Mouse (Mus musculus) gastrocnemius, adult 8-10 months (tissue): Measurements from ENCODE around the gene 2210016L21Rik. TPM values are rescaled to one million over a fixed set of nuclear protein-coding genes. Genes with fewer than 3 reads are reported as not detected.
A peak's percentile ranks its signal among the peaks of the same experiment; 100 is the strongest.
"Not testable (repeated sequence)": the region's sequence is repeated elsewhere in the genome, so short reads cannot be mapped to it uniquely, and the experiment has no call there.

Source experiments
- DNase-seq, 2 experiments: peaks; one replicate each; pipeline ENCODE4 v3.0.0; 2022; ENCODE audit warnings: low spot score in 2 of 2
- total RNA-seq, 4 experiments: library from RNA; stranded (reverse); gene quantifications; 2 replicates each; pipeline ENCODE4 v1.2.4; 2022

The 2210016L21Rik gene
- 10 to 100 TPM; 16.9 to 29.0 (median 26.0) TPM for total RNA-seq

DNA sequence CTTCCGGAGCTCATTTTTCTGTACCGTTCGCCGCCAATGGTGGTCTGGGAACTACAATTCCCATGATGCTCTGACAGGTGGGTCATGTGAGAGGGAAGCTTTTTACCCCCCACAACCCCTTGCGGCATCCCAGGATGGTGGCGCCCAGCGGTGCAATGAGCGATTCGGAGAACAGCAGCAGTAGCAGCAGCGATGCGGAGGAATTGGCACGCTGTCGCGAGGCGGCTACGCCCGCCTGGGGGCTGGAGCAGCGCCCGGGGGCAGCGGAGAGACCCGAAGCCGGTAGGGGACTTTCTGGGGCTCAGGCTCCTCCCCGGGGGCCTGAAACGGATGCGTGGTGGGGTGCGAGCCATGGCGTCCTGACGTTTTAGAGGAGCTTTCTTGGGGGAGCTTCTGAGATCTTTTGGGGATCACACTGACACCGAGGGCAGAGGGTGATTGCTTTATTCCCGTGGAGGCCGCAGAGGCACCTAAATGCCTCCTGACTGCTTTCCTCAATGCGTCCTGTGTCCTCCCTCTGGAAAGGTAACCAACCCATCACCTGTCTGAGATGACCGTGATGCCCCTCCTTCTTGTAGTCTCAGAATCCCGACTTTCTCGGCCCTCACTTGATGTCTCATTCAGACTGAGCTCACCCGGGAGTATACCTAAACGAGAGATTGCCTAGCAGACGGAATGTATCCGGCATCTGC, at the start of gene 2210016L21Rik:
TSS of gene 2210016L21Rik (plus strand) at position 85 of the 692 bp plus-strand sequence.
- peak; percentile 57 to 71 for DNase-seq

DNA sequence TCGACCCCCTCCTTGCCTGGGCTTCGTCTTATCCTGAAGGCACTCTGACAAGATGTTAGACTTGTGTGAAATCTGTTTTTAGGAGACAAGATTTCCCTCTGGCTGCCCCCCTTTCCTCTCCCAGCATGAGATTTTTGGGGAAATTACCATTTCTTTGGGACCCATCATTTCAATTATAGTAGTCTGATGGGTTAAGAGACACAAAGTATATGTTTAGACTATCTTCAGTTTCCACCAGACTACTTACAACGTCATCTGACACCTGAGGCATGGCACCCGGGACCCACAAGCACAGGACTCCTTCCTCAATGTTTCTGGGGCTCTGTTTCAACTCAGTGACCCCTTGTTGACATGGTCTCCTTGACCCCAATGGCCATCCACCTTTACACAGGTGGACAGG, 46.4 kb upstream of the 2210016L21Rik start:
- no peak for DNase-seq

- no peak for DNase-seq
Observed at GRCm38 (mm10) chr5:114896688-114897373, 45.1 kb upstream of the 2210016L21Rik start, which contains the start of gene Oasl2. TSS of gene Oasl2 (plus strand) at chr5:114896936.

GRCm38 (mm10) chr5:114897374-114897793, 44.6 kb upstream of the 2210016L21Rik start:
- peak in 1 of 2 experiments; percentile 5 for DNase-seq

DNA sequence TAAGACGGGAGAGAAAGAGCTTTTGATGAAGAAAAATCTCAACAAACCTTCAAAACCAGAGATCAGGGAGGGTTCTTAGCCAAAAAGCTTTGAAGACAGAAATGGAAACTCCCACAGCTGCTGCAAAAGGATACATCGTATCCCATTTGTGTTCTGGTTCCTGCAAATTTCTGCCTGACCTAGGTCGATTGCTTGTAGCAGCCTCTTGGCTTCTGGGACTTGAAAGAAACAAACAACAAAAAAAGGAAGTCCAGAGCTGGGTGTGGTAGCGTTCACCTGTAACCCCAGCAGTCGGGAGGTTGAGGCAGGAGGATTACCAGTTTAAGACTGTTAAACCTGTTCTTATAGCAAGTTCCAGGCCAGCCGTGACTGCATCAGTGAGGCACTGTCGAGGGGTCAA, 43.1 kb upstream of the 2210016L21Rik start:
- no peak for DNase-seq

GRCm38 (mm10) chr5:114902413-114902812, 39.5 kb upstream of the 2210016L21Rik start:
- no peak for DNase-seq

DNA sequence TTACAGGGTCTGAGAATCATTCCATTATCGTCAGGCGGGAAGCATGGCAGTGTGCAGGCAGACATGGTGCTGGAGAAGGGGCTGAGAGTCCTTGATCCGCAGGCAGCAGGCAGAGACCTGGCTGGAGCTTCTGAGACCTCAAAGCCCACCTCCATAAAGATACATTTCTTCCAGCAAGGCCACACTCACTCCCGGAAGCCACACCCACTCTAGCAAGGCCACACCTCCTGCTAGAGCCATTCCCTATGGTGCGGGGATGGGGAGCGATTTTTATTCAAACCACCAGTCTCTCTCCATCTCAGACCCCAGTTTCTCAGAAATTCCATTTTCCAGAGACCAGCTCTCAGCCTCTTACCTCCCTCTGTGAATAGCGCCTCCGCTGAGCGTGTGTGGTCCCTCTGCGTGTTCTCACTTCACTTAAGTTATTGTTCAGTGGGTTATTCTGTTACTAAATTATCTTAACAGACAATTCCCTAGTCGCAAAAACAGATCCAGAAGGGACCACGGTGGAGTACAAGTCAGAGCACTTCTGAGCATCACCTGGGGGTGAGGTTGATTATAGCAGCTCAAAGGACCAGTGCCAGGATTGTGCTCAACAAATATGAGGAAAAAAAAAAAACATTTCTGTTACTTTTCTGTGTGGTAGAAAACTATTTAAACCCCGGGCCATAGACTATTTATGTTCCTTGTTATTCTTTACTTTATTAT, 33.2 kb upstream of the 2210016L21Rik start:
- DNase-seq: no peak

GRCm38 (mm10) chr5:114913686-114914085, 28.3 kb upstream of the 2210016L21Rik start:
- DNase-seq: no peak

- DNase-seq: no peak
Observed at GRCm38 (mm10) chr5:114914855-114915254, 27.1 kb upstream of the 2210016L21Rik start.

DNA sequence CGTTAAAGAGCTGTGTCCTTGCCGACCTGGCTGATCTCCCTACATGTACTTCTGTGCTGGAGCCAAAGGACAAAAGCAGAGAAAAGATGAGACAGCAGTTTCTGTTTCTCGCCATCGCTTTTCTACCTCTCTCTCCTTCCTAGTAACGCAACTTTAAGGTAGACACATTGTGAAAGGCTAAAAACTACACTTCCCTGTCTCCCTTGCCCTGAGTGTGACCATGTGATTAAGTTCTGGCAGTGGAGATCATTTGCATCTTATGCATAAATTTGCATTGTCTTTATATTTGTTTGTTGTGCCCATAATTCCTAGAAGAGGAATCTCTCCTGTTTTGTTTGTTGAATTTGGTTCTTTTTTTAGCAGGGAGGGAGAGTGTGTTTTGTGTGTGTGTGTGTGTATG, 26.1 kb upstream of the 2210016L21Rik start:
- DNase-seq: no peak

DNA sequence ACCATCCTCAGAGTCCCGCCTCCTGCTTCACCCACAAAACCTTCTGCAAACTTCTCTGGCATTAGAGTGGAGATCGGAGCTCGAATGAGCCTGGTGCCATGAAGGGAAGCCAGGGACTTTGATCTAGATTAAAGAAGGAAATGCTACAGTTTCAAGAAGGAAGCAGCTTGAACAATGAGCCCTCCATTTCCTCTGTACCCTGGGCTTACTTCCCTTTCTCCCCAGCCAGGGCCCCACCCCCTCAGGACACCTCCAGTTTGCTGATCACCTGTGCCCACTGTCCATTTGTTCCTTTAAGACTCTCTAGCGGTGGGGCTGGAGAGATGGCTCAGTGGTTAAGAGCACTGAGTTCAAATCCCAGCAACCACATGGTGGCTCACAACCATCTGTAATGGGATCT, 25.2 kb upstream of the 2210016L21Rik start:
- DNase-seq: no peak

DNA sequence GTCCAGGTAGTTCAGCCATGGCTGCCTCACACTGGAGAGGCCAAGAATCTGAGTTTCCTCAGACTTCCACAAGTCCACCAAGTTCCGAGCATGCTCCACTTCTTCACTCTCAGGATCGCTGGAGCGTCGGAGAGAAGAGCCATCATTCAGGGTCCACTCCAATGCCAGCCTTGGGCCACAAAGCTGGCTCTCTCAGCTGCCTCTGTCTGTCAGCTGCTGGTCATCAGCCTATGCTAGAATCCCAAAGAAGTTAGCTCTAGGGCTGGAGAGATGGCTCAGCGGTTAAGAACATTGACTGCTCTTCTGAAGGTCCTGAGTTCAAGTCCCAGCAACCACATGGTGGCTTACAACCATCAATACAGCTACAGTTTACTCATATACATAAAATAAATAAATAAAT, 24.6 kb upstream of the 2210016L21Rik start:
- DNase-seq: not testable (repeated sequence)

DNA sequence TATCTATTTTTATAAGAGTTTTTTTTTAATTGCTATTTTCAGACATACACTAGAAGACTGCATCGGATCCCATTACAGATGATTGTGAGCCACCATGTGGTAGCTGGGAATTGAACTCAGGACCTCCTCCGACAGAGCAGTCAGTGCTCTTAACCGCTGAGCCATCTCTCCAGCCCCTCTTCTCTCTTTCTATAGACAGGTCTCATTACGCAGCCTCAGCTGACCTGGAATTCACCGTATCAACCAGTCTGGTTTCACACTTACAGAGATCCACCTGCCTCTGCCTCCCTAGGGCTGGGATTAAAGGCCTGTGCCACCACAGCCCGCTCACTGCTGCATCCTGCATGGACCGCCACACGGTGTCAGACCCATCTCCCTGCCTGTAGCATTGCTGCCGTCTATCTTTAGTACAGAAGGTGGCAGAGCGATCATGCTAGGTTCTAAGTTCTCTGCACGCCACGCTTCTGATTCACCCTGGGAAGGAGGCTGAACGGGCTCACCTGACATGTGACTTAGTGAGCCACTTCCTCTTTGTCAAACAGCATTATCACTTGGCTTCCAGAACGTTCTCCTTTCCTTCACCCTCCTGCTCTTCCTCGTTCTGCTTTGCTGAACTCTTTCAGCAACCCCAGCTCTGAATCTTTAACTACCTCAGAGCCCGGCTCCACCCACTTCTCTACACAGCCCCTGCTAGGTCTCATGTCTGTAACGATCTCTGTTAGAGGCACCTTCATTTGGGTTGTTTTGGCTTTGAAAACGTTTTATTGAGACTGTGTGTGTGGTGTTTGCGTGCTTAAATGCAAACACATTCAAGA, 20.2 kb upstream of the 2210016L21Rik start:
- DNase-seq: no peak

DNA sequence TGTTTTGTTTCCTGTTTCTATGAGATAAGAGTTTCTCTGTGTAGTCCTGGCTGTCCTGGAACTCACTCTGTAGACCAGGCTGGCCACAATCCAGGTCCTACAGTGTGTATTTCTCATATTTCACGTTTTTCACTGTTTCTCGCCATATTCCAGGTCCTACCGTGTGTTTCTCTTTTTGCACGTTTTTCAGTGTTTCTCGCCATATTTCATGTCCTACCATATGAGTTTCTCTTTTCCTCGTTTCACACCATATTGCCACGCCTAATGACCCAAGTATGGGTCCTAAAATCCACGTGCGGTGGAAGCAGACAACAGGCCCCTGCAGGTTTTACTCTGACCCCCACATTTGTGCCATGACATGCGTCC, 19.6 kb upstream of the 2210016L21Rik start:
- no peak for DNase-seq

DNA sequence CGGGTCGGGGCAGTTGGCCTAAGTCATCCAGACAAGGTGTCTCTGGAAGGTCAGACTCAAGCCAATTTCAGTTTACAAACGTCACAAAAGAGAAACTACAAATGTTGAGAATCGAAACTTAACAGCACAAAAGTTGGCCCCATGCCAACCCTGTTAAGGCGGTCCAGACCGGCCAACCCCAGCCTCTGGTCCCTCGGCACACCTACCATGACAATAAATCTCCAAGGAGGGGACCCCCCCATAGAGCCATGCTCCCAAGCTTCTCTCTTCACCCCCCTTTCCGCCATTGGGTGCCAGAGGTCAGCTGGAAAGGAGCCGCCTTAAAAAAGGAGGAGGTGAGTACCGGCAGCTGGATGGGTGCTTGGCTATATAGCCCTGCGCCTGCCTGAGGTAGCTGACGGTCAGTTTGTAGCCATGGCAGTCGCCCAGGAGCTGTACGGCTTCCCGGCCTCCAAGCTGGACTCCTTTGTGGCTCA, 18.9 kb upstream of the 2210016L21Rik start, which contains the start of gene Oasl1:
TSS of gene Oasl1 (plus strand) at position 243 of the 476 bp plus-strand sequence.
- DNase-seq: peak; percentile 26 to 46

- no peak for DNase-seq
Observed at GRCm38 (mm10) chr5:114926153-114926684, 15.7 kb upstream of the 2210016L21Rik start.

- DNase-seq: no peak
Observed at GRCm38 (mm10) chr5:114926753-114927152, 15.2 kb upstream of the 2210016L21Rik start.

- DNase-seq: no peak
Observed at GRCm38 (mm10) chr5:114931626-114932025, 10.3 kb upstream of the 2210016L21Rik start.

DNA sequence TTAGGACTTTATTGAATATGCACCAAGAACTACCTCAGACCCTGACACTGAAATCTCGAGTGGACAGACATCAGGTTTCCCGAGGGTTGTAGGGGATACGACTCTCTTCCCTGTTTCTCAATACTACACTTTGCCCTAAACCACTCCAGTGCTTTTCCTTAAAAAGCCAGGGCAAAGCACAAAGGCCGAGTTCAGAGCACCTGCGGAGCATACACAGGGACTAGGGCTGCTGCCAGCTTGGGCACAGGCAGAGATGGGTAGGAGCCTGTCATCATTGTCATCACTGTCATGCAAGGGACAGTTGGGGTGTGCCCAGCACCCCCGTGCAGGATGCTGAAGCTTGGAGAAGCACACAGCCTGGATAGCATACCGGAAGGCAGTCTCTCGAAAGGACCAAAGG, 8.8 kb upstream of the 2210016L21Rik start:
- DNase-seq: no peak

DNA sequence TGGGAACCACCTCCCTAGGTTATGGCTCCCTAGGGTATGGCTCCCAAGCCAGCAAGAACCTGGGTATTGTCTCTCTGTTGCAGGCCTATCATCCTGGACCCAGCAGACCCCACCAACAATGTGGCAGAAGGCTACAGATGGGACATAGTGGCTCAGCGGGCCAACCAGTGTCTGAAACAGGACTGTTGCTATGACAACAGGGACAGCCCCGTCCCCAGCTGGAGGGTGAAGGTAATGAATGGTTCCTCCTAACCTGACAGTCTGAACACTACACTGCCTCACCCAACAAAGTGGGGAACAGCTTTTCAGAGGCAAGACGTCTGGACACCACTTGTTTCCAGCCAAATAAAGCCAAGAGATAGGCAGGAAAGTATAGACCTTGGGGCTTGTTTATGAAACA, 6.1 kb upstream of the 2210016L21Rik start:
- DNase-seq: no peak

GRCm38 (mm10) chr5:114941138-114941537, 820 bp upstream of the 2210016L21Rik start:
- not testable (repeated sequence) for DNase-seq
